Mouse (Mus musculus) forebrain, embryonic 16.5 days (tissue): ENCODE data around the gene Nif3l1. TPM values are rescaled to one million over a fixed set of nuclear protein-coding genes. Genes with fewer than 3 reads are reported as not detected.

Experiments
- ATAC-seq: fragments of 200-750 bp; cut with Nextera tagmentation; 2 replicates; pipeline ENCODE4 v1.8.0; 2017; ENCODE audit warnings: mild to moderate bottlenecking, moderate library complexity
- H3K27ac ChIP-seq: fragments of 300-500 bp; sonication (generic); 2 replicates; pipeline ENCODE4 v1.5.1; 2014; ENCODE audit warnings: low read length, control low read depth
- H3K27me3 ChIP-seq: fragments of 300-500 bp; sonication (generic); replicated peaks from 2 replicates; pipeline ENCODE4 v1.6.1; 2014; ENCODE audit warnings: low read length; ENCODE audit not compliant: control insufficient read depth, insufficient read depth
- H3K36me3 ChIP-seq: fragments of 300-500 bp; sonication (generic); 2 replicates; pipeline ENCODE4 v1.6.1; 2014; ENCODE audit not compliant: control insufficient read depth, insufficient read depth
- H3K4me1 ChIP-seq: fragments of 300-500 bp; sonication (generic); replicated peaks from 2 replicates; pipeline ENCODE4 v1.6.1; 2014; ENCODE audit warnings: low read length; ENCODE audit not compliant: control insufficient read depth, insufficient read depth
- H3K4me2 ChIP-seq: fragments of 300-500 bp; sonication (generic); 2 replicates; pipeline ENCODE4 v1.6.1; 2014; ENCODE audit warnings: mild to moderate bottlenecking, low read length, control low read depth
- H3K4me3 ChIP-seq: fragments of 300-500 bp; sonication (generic); replicated peaks from 2 replicates; pipeline ENCODE4 v1.5.1; 2014; ENCODE audit warnings: mild to moderate bottlenecking, low read length, control low read depth
- H3K9ac ChIP-seq: fragments of 300-500 bp; sonication (generic); replicated peaks from 2 replicates; pipeline ENCODE4 v1.6.1; 2014; ENCODE audit warnings: low read depth, low read length, control low read depth
- H3K9me3 ChIP-seq: fragments of 300-500 bp; sonication (generic); 2 replicates; pipeline ENCODE4 v1.6.1; 2016; ENCODE audit warnings: low read length; ENCODE audit not compliant: control insufficient read depth
- WGBS: fragments of 180-500 bp; shearing (Covaris S2); extraction: QIAGEN DNeasy Blood & Tissue Kit; methylation state at CpG from one replicate; pipeline ENCODE4 v1.1.7; 2014; 5-methylcytosine and 5-hydroxymethylcytosine counted together
- polyA plus RNA-seq: library from polyadenylated mRNA; unstranded; fragments of >200 nt; fragmentation: Nextera tagmentation; extraction: Ambion mirVana; gene quantifications from 2 replicates; pipeline ENCODE4 v1.2.1, GENCODE M21; 2015

Nif3l1 gene
- polyA plus RNA-seq, 1 experiment from 2014 or later = 68.1 TPM

DNA sequence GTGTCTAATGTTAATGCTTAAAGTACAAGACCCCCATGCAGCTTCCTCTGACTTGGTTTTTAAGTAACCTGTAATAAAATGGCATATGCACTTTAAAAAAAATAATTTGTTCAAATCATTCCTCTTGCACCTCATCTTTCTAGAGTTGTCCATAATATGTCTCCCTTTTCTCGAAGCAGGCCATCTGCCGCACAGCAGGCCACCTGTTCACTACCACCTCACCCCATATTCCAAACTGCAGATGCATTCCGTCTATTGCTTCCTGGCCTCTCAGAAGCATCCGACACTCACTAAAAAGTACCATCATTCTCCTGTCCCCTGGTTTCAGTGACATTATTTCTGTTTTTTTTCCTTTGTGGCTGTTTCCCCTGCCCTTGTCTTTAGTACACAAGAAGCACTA is 20.6 kb downstream of the Nif3l1 start:
- no peaks in the 10 kb centered on the region for H3K4me1 ChIP-seq
- H3K27ac ChIP-seq = no peak overlapping the region
- no peak overlapping the region for H3K4me3 ChIP-seq
- peaks cover 28% of the 10 kb centered on the region for H3K36me3 ChIP-seq
- 85% methylated on average over 4 of the region's 4 CpGs for WGBS
- H3K9ac ChIP-seq = no peak overlapping the region
- H3K4me2 ChIP-seq = no peak overlapping the region
- no peaks in the 10 kb centered on the region for H3K9me3 ChIP-seq
- no peak for ATAC-seq
- H3K27me3 ChIP-seq = no peaks in the 10 kb centered on the region

- no peak overlapping the region for H3K4me3 ChIP-seq
- 96% methylated on average over 8 of the region's 8 CpGs for WGBS
- H3K4me2 ChIP-seq = no peak overlapping the region
- no peak overlapping the region for H3K9ac ChIP-seq
- no peak overlapping the region for H3K27ac ChIP-seq
- H3K4me1 ChIP-seq = no peaks in the 10 kb centered on the region
- peaks cover 42% of the 10 kb centered on the region for H3K36me3 ChIP-seq
- H3K9me3 ChIP-seq = no peaks in the 10 kb centered on the region
- no peak for ATAC-seq
- H3K27me3 ChIP-seq = no peaks in the 10 kb centered on the region
Measured at GRCm38 (mm10) chr1:58475662-58476061, 30.7 kb downstream of the Nif3l1 start.

- no peak overlapping the region for H3K4me2 ChIP-seq
- peaks cover 34% of the 10 kb centered on the region for H3K36me3 ChIP-seq
- WGBS = 95% methylated on average over 4 of the region's 4 CpGs
- no peak overlapping the region for H3K27ac ChIP-seq
- H3K9me3 ChIP-seq = no peaks in the 10 kb centered on the region
- no peaks in the 10 kb centered on the region for H3K27me3 ChIP-seq
- H3K4me3 ChIP-seq = no peak overlapping the region
- no peak for ATAC-seq
- H3K9ac ChIP-seq = no peak overlapping the region
- H3K4me1 ChIP-seq = no peaks in the 10 kb centered on the region
Measured at GRCm38 (mm10) chr1:58482647-58483046, 37.7 kb downstream of the Nif3l1 start.

GRCm38 (mm10) chr1:58495603-58496002 is 50.7 kb downstream of the Nif3l1 start:
- Histone ChIP-seq H3K9me3 (no peaks in the 10 kb centered on the region), H3K27ac (no peak overlapping the region), H3K27me3 (no peaks in the 10 kb centered on the region), H3K9ac (no peak overlapping the region), H3K4me3 (no peak overlapping the region), H3K4me1 (no peaks in the 10 kb centered on the region), H3K36me3 (peaks cover 42% of the 10 kb centered on the region), H3K4me2 (no peak overlapping the region)
- WGBS = 94% methylated on average over 6 of the region's 6 CpGs
- no peak for ATAC-seq

GRCm38 (mm10) chr1:58497678-58498077 is 52.7 kb downstream of the Nif3l1 start:
- ATAC-seq = no peak
- Histone ChIP-seq H3K4me3 (no peak overlapping the region), H3K4me1 (no peaks in the 10 kb centered on the region), H3K36me3 (peaks cover 29% of the 10 kb centered on the region), H3K27me3 (no peaks in the 10 kb centered on the region), H3K27ac (no peak overlapping the region), H3K9ac (no peak overlapping the region), H3K4me2 (no peak overlapping the region), H3K9me3 (no peaks in the 10 kb centered on the region)
- 95% methylated on average over 4 of the region's 4 CpGs for WGBS

GRCm38 (mm10) chr1:58498758-58499157 is 53.8 kb downstream of the Nif3l1 start:
- no peaks in the 10 kb centered on the region for H3K9me3 ChIP-seq
- H3K4me2 ChIP-seq = no peak overlapping the region
- peaks cover 29% of the 10 kb centered on the region for H3K36me3 ChIP-seq
- H3K9ac ChIP-seq = no peak overlapping the region
- no peak for ATAC-seq
- 100% methylated on average over 1 of the region's 1 CpGs for WGBS
- H3K4me3 ChIP-seq = no peak overlapping the region
- H3K4me1 ChIP-seq = peaks cover 9% of the 10 kb centered on the region
- H3K27ac ChIP-seq = no peak overlapping the region
- no peaks in the 10 kb centered on the region for H3K27me3 ChIP-seq

DNA sequence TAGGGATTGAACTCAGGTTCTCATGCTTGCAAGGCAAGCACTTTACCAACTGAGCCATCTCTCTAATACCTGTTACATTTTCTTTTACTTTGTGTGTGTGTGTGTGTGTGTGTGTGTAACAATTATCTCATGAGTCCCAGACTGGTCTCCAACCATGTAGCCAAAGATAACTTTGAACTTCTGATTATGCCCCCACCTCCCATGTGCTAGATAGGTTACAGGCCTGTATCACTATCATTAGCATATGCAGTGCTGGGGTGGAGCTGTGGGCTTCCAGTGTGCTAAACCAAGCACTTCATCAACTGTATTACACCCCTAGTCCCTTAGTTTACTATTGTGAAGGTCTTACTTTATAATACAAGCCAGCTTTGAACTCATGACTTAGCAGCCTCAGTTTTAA is 58.2 kb downstream of the Nif3l1 start:
- Histone ChIP-seq H3K9me3 (peaks cover 10% of the 10 kb centered on the region), H3K27me3 (no peaks in the 10 kb centered on the region), H3K4me3 (no peak overlapping the region), H3K9ac (no peak overlapping the region), H3K27ac (no peak overlapping the region), H3K4me1 (peaks cover 18% of the 10 kb centered on the region), H3K36me3 (peaks cover 18% of the 10 kb centered on the region), H3K4me2 (no peak overlapping the region)
- ATAC-seq = no peak

DNA sequence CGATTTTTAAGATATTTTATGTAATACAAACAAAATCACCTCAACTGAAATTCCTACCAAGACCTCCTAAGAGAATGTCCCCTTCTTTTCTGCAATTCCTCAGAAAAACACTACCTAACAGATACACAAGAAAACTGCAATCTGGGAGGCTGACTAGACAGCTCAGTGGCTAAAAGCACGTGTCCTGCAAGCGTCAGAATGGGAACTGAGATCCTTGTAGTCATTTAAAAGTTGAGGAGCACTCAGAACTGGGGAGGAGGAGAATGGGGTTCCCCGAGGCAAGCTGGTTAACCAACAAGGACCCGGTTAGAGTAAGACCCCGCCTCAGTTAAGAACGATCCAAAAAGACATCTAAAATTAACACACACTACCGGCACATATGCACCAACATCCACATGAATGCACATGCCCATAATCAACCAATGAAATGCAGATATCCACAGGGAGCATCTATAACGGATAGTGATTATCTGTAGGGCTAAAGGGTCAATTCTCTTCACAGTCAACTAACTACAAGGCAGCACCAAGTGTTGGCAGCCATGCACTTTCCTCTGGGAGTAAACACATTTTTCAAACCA is 58.9 kb downstream of the Nif3l1 start:
- H3K36me3 ChIP-seq = peaks cover 18% of the 10 kb centered on the region
- H3K9me3 ChIP-seq = peaks cover 12% of the 10 kb centered on the region
- H3K9ac ChIP-seq = peak overlapping the region; percentile 86
- H3K4me1 ChIP-seq = peaks cover 18% of the 10 kb centered on the region
- WGBS = 25% methylated on average over 9 of the region's 9 CpGs
- ATAC-seq = no peak
- peak overlapping the region; percentile 94 for H3K4me2 ChIP-seq
- H3K4me3 ChIP-seq = peak overlapping the region; percentile 100
- H3K27me3 ChIP-seq = no peaks in the 10 kb centered on the region
- no peak overlapping the region; the same call in 1 of the 2 replicates for H3K27ac ChIP-seq

DNA sequence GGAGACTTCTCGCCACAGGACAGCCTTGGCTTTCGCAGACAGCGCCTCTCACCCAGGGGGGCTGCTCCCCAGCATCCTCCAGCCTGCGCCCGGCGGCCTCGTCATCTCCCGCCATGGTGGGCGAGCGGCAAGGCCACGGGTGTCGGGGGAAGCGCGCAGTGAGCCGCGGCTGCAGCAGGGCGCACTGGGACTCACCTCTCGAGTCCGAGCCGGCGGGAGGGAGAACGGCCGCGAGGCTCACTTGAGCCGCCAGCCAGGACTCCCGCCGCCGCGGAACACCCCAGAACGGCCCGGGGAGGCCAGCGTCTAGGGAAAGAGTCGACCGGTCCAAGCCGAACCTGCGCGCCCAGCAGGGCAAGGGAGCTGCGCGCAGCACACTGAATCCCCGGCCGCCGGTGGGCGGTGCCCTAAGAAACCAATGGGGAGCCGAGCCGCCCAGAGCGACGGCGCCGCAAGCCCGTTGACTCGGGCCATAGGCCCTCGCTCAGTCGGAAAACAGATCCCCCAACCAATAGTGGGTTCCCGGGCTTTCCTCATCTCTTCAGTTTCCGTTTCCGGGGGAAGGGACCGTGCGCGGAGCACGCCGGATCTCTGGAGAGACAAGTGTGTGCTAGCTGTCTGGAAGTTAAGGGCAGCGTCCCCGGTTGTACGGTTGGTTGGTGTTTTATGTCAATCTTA is 59.8 kb downstream of the Nif3l1 start, which contains the start of gene Orc2:
TSS of gene Orc2 (minus strand) at position 533 of the 678 bp plus-strand sequence.
- H3K27me3 ChIP-seq = no peaks in the 10 kb centered on the region
- under 1% methylated on average over 56 of the region's 64 CpGs for WGBS
- peak within 1 kb of the TSS; percentile 77 for H3K27ac ChIP-seq
- peak; percentile 100 for ATAC-seq
- H3K9me3 ChIP-seq = peaks cover 15% of the 10 kb centered on the region
- H3K4me1 ChIP-seq = peaks cover 18% of the 10 kb centered on the region
- H3K4me3 ChIP-seq = peak within 1 kb of the TSS; percentile 100
- peak within 1 kb of the TSS; percentile 86 for H3K9ac ChIP-seq
- peak within 1 kb of the TSS; percentile 94 for H3K4me2 ChIP-seq
- H3K36me3 ChIP-seq = peaks cover 13% of the 10 kb centered on the region
